Comparison of ENCODE assay signal across 13 mouse cellular contexts in the genomic region with DNA sequence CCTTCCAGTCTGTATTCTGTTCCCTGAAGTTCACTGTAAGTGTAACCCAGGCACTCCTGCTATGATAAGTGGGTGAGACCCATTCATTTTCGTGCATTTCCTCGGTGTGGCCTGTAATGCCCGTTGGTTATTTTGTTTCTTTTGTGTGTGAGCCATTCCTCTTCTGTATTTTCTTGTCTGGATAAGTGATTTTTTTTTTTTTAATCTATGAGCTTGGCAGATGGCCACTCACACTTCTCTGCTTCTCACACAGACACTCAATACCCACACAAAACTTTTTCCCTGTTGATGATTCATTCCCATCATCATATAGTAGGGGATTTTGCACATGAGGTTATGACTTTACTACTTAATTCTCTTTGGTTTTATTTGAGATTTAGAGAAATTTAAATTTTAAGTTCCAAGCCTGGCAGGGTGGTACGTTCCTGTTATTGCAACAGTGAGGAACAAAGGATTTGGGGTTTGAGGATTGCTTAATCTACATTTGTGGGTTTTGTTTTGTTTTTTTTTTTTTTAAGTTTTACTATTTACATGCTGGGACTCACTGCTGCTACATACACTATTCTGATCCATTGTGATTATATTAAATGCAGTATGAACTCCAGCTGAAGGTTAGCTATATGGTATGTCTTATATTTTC. TPM values are rescaled to one million over a fixed set of nuclear protein-coding genes. Genes with fewer than 3 reads are reported as not detected.
DNase-seq lines count a peak whose midpoint lies in the region; ATAC-seq and TF ChIP-seq lines count a peak whose summit lies in the region.
"Had no signal": no experiment of that assay in that cellular context is flagged by ENCODE, and none has a peak within 500 bp of the region (broad histone marks: within the 10 kb centered on the region; RNA-seq: fewer than 3 reads in every experiment).

No protein-coding gene starts in this region.

- no peak for ATAC-seq in liver, embryonic 11.5 days (replicated peaks; ENCODE audit: low FRiP score)
- no peak for ATAC-seq in G1E (ENCODE audit: extremely low read depth, insufficient number of reproducible peaks, low FRiP score, poor library complexity, severe bottlenecking)
- ATAC-seq in granulocyte monocyte progenitor cell, adult 5-6 weeks (replicated peaks; ENCODE audit: poor library complexity, severe bottlenecking), result peak; percentile 79
- peak; percentile 85 for ATAC-seq in megakaryocyte progenitor cell, adult 5-6 weeks (replicated peaks; ENCODE audit: poor library complexity)
- ATAC-seq in hindbrain, embryonic 13.5 days (ENCODE audit: low FRiP score), result no peak

- no peaks in the 10 kb centered on the region for H3K27me3 ChIP-seq in liver, embryonic 11.5 days (replicated peaks; ENCODE audit: control insufficient read depth, insufficient read depth, low read length)
- no peaks in the 10 kb centered on the region for H3K27me3 ChIP-seq in G1E (ENCODE audit: insufficient read depth, low read length)
- no peaks in the 10 kb centered on the region for H3K27me3 ChIP-seq in hindbrain, embryonic 13.5 days
- H3K27me3 ChIP-seq: hindbrain, embryonic 12.5 days; midbrain, embryonic 12.5 days had no signal

- H3K36me3 ChIP-seq in liver, embryonic 11.5 days (ENCODE audit: control insufficient read depth, insufficient read depth, low read length), result no peaks in the 10 kb centered on the region
- H3K36me3 ChIP-seq in G1E (replicated peaks), result peaks cover 30% of the 10 kb centered on the region
- peaks cover 11% of the 10 kb centered on the region; the same call in 1 of the 2 replicates for H3K36me3 ChIP-seq in hindbrain, embryonic 13.5 days

- no peak overlapping the region for H3K27ac ChIP-seq in liver, embryonic 11.5 days (ENCODE audit: low read depth, low read length)
- H3K27ac ChIP-seq in hindbrain, embryonic 13.5 days, result no peak overlapping the region
- H3K27ac ChIP-seq: hindbrain, embryonic 12.5 days; layer of hippocampus, adult 2 months; midbrain, embryonic 12.5 days had no signal

- no peaks in the 10 kb centered on the region for H3K9me3 ChIP-seq in liver, embryonic 11.5 days (ENCODE audit: control insufficient read depth, low read length)
- H3K9me3 ChIP-seq in G1E (replicated peaks), result no peaks in the 10 kb centered on the region
- H3K9me3 ChIP-seq in hindbrain, embryonic 13.5 days, result no peaks in the 10 kb centered on the region
- H3K9me3 ChIP-seq: hindbrain, embryonic 12.5 days; midbrain, embryonic 12.5 days had no signal

- 89% methylated on average over 4 of the region's 4 CpGs for WGBS in liver, embryonic 11.5 days
- WGBS in hindbrain, embryonic 13.5 days, result 85% methylated on average over 4 of the region's 4 CpGs

- no peak for TF ChIP-seq CTCF in G1E (IDR thresholded peaks at IDR 0.05; ENCODE audit: low read depth, low read length)

- H3K9ac ChIP-seq in liver, embryonic 11.5 days (ENCODE audit: low read depth, low read length), result no peak overlapping the region
- H3K9ac ChIP-seq in hindbrain, embryonic 13.5 days, result no peak overlapping the region
- H3K9ac ChIP-seq: hindbrain, embryonic 12.5 days; midbrain, embryonic 12.5 days had no signal

- no peak overlapping the region for H3K4me3 ChIP-seq in liver, embryonic 11.5 days (ENCODE audit: low read depth, low read length)
- H3K4me3 ChIP-seq in G1E (ENCODE audit: low read depth, low read length), result 0 out of 2 replicates have a peak overlapping the region, but pooled peaks have one; percentile 9
- no peak overlapping the region for H3K4me3 ChIP-seq in hindbrain, embryonic 13.5 days
- H3K4me3 ChIP-seq: hindbrain, embryonic 12.5 days; layer of hippocampus, adult 2 months; midbrain, embryonic 12.5 days had no signal

- no peak overlapping the region for H3K4me2 ChIP-seq in liver, embryonic 11.5 days
- H3K4me2 ChIP-seq in hindbrain, embryonic 13.5 days, result no peak overlapping the region
- H3K4me2 ChIP-seq: hindbrain, embryonic 12.5 days; midbrain, embryonic 12.5 days had no signal

- DNase-seq in liver, embryonic 11.5 days (ENCODE audit: low spot score), result peak; percentile 15
- DNase-seq in liver (no peak), G1E (ENCODE audit: low spot score) (no peak)
- DNase-seq in layer of hippocampus, postnatal 36 days, result no peak
- no peak for DNase-seq in spleen, adult 18-20 months
- DNase-seq: cerebellum, postnatal 14 days; lung, postnatal 10 days had no signal

- no peaks in the 10 kb centered on the region; the same call in 1 of the 2 replicates for H3K4me1 ChIP-seq in liver, embryonic 11.5 days (replicated peaks; ENCODE audit: control insufficient read depth, insufficient read depth, low read length)
- H3K4me1 ChIP-seq in G1E (ENCODE audit: insufficient read depth, low read depth, low read length), result peaks cover 18% of the 10 kb centered on the region
- H3K4me1 ChIP-seq in hindbrain, embryonic 13.5 days (replicated peaks), result no peaks in the 10 kb centered on the region
- H3K4me1 ChIP-seq: hindbrain, embryonic 12.5 days; midbrain, embryonic 12.5 days had no signal

RNA-seq across cellular contexts. Expression of gene Dnajb14, which starts 12.8 kb away (rescaled TPM):
- polyA plus RNA-seq in liver, embryonic 11.5 days (2014; fragmentation: Nextera tagmentation; extraction: Ambion mirVana), result 9.0 and 9.8 TPM in 2 replicates
- 23.8 and 27.8 TPM in 2 replicates for total RNA-seq in G1E (2014; fragmentation: Nextera tagmentation)
- 13.0 and 14.4 TPM in 2 replicates for total RNA-seq in G1E (2017)
- 2.0 and 2.4 TPM in 2 replicates for polyA plus RNA-seq in G1E (2012)
- total RNA-seq in granulocyte monocyte progenitor cell, adult 5-6 weeks (2014; fragmentation: Nextera tagmentation), result 6.2 and 7.4 TPM in 2 replicates
- 4.8 and 7.1 TPM in 2 replicates for total RNA-seq in granulocyte monocyte progenitor cell, adult 5-6 weeks (2017)
- total RNA-seq in megakaryocyte progenitor cell, adult 5-6 weeks (2015), result 4.5 and 7.3 TPM in 2 replicates
- 5.4 and 6.2 TPM in 2 replicates for total RNA-seq in megakaryocyte progenitor cell, adult 5-6 weeks (2017)
- 10 to 100 TPM; 52.1 to 53.8 TPM for total RNA-seq in layer of hippocampus, postnatal 36 days (2021)
- 11.7 and 11.9 TPM in 2 replicates for polyA plus RNA-seq in hindbrain, embryonic 13.5 days (2015; fragmentation: Nextera tagmentation; extraction: Ambion mirVana)

RNA-seq across cellular contexts. Expression of gene H2afz, which starts 15.9 kb away (rescaled TPM):
- 2,121 and 2,201 TPM in 2 replicates for polyA plus RNA-seq in liver, embryonic 11.5 days (2014; fragmentation: Nextera tagmentation; extraction: Ambion mirVana)
- total RNA-seq in G1E (2014; fragmentation: Nextera tagmentation) (814 and 860 TPM in 2 replicates), G1E (2017) (3,552 and 3,752 TPM in 2 replicates)
- 3,787 and 4,050 TPM in 2 replicates for polyA plus RNA-seq in G1E (2012)
- total RNA-seq in granulocyte monocyte progenitor cell, adult 5-6 weeks (2014; fragmentation: Nextera tagmentation), result 1,151 and 1,351 TPM in 2 replicates
- 1,517 and 1,875 TPM in 2 replicates for total RNA-seq in granulocyte monocyte progenitor cell, adult 5-6 weeks (2017)
- 1,493 and 1,629 TPM in 2 replicates for total RNA-seq in megakaryocyte progenitor cell, adult 5-6 weeks (2015)
- total RNA-seq in megakaryocyte progenitor cell, adult 5-6 weeks (2017), result 1,461 and 1,542 TPM in 2 replicates
- 100 to 1,000 TPM; 135 to 151 TPM for total RNA-seq in layer of hippocampus, postnatal 36 days (2021)
- 1,016 and 1,041 TPM in 2 replicates for polyA plus RNA-seq in hindbrain, embryonic 13.5 days (2015; fragmentation: Nextera tagmentation; extraction: Ambion mirVana)

RNA-seq across cellular contexts. Expression of gene Lamtor3, which starts 38.1 kb away (rescaled TPM):
- polyA plus RNA-seq in liver, embryonic 11.5 days (2014; fragmentation: Nextera tagmentation; extraction: Ambion mirVana), result 100 and 105 TPM in 2 replicates
- total RNA-seq in G1E (2014; fragmentation: Nextera tagmentation) (152 and 187 TPM in 2 replicates), G1E (2017) (233 and 234 TPM in 2 replicates)
- polyA plus RNA-seq in G1E (2012), result 27.0 and 38.4 TPM in 2 replicates
- 62.4 and 76.7 TPM in 2 replicates for total RNA-seq in granulocyte monocyte progenitor cell, adult 5-6 weeks (2014; fragmentation: Nextera tagmentation)
- total RNA-seq in granulocyte monocyte progenitor cell, adult 5-6 weeks (2017), result 69.4 and 87.9 TPM in 2 replicates
- total RNA-seq in megakaryocyte progenitor cell, adult 5-6 weeks (2015), result 61.3 and 77.5 TPM in 2 replicates
- 66.2 and 76.7 TPM in 2 replicates for total RNA-seq in megakaryocyte progenitor cell, adult 5-6 weeks (2017)
- 10 to 100 TPM; 64.8 to 65.3 TPM for total RNA-seq in layer of hippocampus, postnatal 36 days (2021)
- polyA plus RNA-seq in hindbrain, embryonic 13.5 days (2015; fragmentation: Nextera tagmentation; extraction: Ambion mirVana), result 121 and 130 TPM in 2 replicates

Comparison
In these comparisons a context has a peak if more than half of its experiments do, and no peak if none do; other contexts are left out.
1. ATAC-seq: peak in granulocyte monocyte progenitor cell, adult 5-6 weeks (single experiment) and megakaryocyte progenitor cell, adult 5-6 weeks (single experiment); none in liver, embryonic 11.5 days (single experiment), G1E (single experiment) and hindbrain, embryonic 13.5 days (single experiment).
2. RNA of gene H2afz, which starts 15.9 kb away (total RNA-seq): 814 to 3,752 TPM in G1E, 1,151 to 1,875 TPM in granulocyte monocyte progenitor cell, adult 5-6 weeks and 1,461 to 1,629 TPM in megakaryocyte progenitor cell, adult 5-6 weeks; 135 to 151 TPM in layer of hippocampus, postnatal 36 days; every median in the first group is over 4 times any median in the second.